Mouse (Mus musculus) intestine, embryonic 14.5 days (tissue): ENCODE results near the gene Fitm1. TPM values are rescaled to one million over a fixed set of nuclear protein-coding genes. Genes with fewer than 3 reads are reported as not detected.
A peak's percentile ranks its signal among the peaks of the same experiment; 100 is the strongest.

Source experiments
- ATAC-seq: fragments of 200-750 bp; cut with Nextera tagmentation; replicated peaks from 2 replicates; pipeline ENCODE4 v1.8.0; 2017; ENCODE audit warnings: low read depth, moderate number of reproducible peaks, moderate TSS enrichment, moderate library complexity; ENCODE audit not compliant: low FRiP score, low TSS enrichment
- DNase-seq: peaks from one replicate; pipeline ENCODE4 v3.0.0-alpha.2; 2018; ENCODE audit warnings: low spot score
- H3K27ac ChIP-seq: fragments of 300-500 bp; sonication (generic); 2 replicates; pipeline ENCODE4 v1.5.1; 2014; ENCODE audit warnings: low read depth, mild to moderate bottlenecking, control low read depth
- H3K27me3 ChIP-seq: fragments of 300-500 bp; sonication (generic); replicated peaks from 2 replicates; pipeline ENCODE4 v1.6.1; 2014; ENCODE audit warnings: low read length, control low read depth; ENCODE audit not compliant: control insufficient read depth, insufficient read depth
- H3K36me3 ChIP-seq: fragments of 300-500 bp; sonication (generic); 2 replicates; pipeline ENCODE4 v1.6.1; 2014; ENCODE audit warnings: low read length, control low read depth; ENCODE audit not compliant: control insufficient read depth, insufficient read depth
- H3K4me1 ChIP-seq: fragments of 300-500 bp; sonication (generic); replicated peaks from 2 replicates; pipeline ENCODE4 v1.6.1; 2014; ENCODE audit warnings: low read length, control low read depth, mixed read lengths; ENCODE audit not compliant: control insufficient read depth, insufficient read depth
- H3K4me2 ChIP-seq: fragments of 300-500 bp; sonication (generic); 2 replicates; pipeline ENCODE4 v1.6.1; 2014; ENCODE audit warnings: low read length
- H3K4me3 ChIP-seq: fragments of 300-500 bp; sonication (generic); 2 replicates; pipeline ENCODE4 v1.5.1; 2014; ENCODE audit warnings: low read depth, low read length, control low read depth, mixed read lengths
- H3K9ac ChIP-seq: fragments of 300-500 bp; sonication (generic); 2 replicates; pipeline ENCODE4 v1.6.1; 2014; ENCODE audit warnings: mild to moderate bottlenecking, low read length
- H3K9me3 ChIP-seq: fragments of 300-500 bp; sonication (generic); 2 replicates; pipeline ENCODE4 v1.6.1; 2016; ENCODE audit warnings: low read length, control low read depth; ENCODE audit not compliant: control insufficient read depth
- WGBS: fragments of 180-500 bp; shearing (Covaris S2); extraction: QIAGEN DNeasy Blood & Tissue Kit; methylation state at CpG from one replicate; pipeline ENCODE4 v1.1.7; 2014; 5-methylcytosine and 5-hydroxymethylcytosine counted together
- polyA plus RNA-seq: library from polyadenylated mRNA; unstranded; fragments of >200 nt; fragmentation: Nextera tagmentation; extraction: Ambion mirVana; gene quantifications from 2 replicates; pipeline ENCODE4 v1.2.1, GENCODE M21; 2014

Gene Fitm1
- polyA plus RNA-seq, 1 experiment from 2014 or later, result 0.43 TPM

DNA sequence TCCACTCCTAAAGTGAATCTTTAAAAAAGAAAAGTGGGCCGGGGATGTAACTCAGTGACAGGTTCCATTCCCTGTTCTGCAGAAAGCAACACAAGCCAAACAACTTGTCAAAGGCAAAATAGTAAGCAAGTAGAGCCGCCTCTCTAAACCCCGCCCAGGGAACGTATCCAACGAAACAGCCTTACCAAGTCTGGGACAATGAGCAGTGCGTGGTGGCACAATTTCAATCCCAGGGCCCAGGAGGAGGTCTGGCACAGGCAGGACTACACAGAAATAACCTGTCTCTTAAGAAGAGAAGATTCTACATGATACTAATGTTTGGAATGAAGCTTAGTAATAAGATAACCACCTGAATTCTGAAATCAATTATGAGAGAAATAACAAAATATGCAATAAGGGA is 25.2 kb upstream of the Fitm1 start:
- peaks cover 52% of the 10 kb centered on the region for H3K36me3 ChIP-seq

DNA sequence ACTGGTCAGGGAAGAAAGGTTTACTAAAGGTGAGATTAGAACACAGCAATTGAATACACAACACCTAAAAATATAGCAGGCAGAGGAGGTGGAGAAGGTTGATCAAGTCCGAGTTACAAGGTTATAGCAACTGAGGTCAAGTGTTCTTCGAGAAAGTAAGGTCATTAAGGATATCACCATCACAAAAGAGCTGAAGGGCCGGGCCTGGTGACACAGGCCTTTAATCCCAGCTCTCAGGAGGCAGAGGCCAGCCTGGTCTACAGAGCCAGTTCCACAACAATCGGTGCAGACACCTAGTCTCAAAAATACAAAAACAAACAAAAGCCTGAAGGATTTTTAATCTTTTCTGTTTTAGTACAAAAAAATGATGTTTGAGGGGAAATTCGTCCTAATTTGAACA is 24.1 kb upstream of the Fitm1 start:
- H3K9me3 ChIP-seq, result no peaks in the 10 kb centered on the region
- no peak overlapping the region for H3K27ac ChIP-seq
- ATAC-seq (no peak), DNase-seq (no peak)
- H3K36me3 ChIP-seq, result peaks cover 41% of the 10 kb centered on the region
- no peak overlapping the region for H3K4me2 ChIP-seq
- 65% methylated on average over 5 of the region's 5 CpGs for WGBS
- H3K4me3 ChIP-seq, result no peak overlapping the region
- H3K9ac ChIP-seq, result no peak overlapping the region
- no peaks in the 10 kb centered on the region for H3K27me3 ChIP-seq
- no peaks in the 10 kb centered on the region for H3K4me1 ChIP-seq

More for the DNA sequence above, 25.2 kb upstream of the Fitm1 start:
- Histone ChIP-seq H3K4me3 (no peak overlapping the region), H3K27ac (no peak overlapping the region), H3K9ac (no peak overlapping the region), H3K4me1 (no peaks in the 10 kb centered on the region), H3K27me3 (no peaks in the 10 kb centered on the region), H3K4me2 (no peak overlapping the region), H3K9me3 (no peaks in the 10 kb centered on the region)
- 87% methylated on average over 6 of the region's 6 CpGs for WGBS
- no peak for DNase-seq
- ATAC-seq, result no peak

DNA sequence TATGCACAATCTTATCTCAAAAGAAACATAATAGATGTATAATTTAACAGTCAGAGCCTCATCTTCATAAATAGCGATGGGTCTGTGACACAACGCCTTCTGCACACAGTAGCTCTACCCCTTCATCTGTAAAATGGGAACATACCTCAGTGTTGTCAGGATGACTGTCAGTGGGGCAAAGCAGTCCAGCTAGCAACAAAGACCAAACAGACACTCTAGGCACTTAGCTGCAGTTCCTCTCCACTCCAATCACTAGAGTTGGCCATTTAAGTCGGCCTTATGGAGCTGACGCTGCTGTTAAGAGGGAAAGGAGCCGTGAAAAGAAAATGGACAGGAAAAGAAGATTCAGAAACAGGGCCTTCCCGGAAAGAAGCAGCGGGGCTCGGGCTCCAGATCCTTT is 23.6 kb upstream of the Fitm1 start:
- Histone ChIP-seq H3K9ac (no peak overlapping the region), H3K36me3 (peaks cover 36% of the 10 kb centered on the region), H3K27me3 (no peaks in the 10 kb centered on the region), H3K4me3 (no peak overlapping the region), H3K4me1 (no peaks in the 10 kb centered on the region), H3K27ac (no peak overlapping the region), H3K4me2 (no peak overlapping the region), H3K9me3 (no peaks in the 10 kb centered on the region)
- WGBS, result 90% methylated on average over 8 of the region's 8 CpGs
- DNase-seq, result no peak
- ATAC-seq, result no peak

DNA sequence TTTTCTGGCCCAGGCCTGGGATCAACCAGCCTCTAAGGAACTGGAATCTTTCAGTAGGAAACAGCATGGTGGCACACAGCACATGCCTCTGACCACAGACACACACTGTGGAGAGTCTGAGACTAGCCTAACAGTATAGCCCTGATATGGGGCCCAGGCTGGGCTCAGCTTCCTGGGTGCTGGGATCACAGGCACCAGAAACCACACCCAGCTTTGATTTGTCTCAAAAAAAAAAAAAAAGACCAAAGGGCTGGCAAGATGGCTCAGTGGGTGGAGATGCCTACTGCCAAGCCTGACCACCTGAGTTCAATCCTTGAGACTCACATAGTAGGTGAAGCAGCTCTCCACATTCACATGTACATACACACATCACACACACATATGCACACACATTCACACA is 20.8 kb upstream of the Fitm1 start:
- Histone ChIP-seq H3K9ac (no peak overlapping the region), H3K4me2 (no peak overlapping the region), H3K36me3 (peaks cover 8% of the 10 kb centered on the region), H3K27ac (no peak overlapping the region), H3K27me3 (no peaks in the 10 kb centered on the region), H3K9me3 (no peaks in the 10 kb centered on the region), H3K4me1 (0 out of 2 replicates have a peak, but pooled peaks cover 10% of the 10 kb centered on the region), H3K4me3 (no peak overlapping the region)
- no peak for ATAC-seq
- DNase-seq, result no peak

DNA sequence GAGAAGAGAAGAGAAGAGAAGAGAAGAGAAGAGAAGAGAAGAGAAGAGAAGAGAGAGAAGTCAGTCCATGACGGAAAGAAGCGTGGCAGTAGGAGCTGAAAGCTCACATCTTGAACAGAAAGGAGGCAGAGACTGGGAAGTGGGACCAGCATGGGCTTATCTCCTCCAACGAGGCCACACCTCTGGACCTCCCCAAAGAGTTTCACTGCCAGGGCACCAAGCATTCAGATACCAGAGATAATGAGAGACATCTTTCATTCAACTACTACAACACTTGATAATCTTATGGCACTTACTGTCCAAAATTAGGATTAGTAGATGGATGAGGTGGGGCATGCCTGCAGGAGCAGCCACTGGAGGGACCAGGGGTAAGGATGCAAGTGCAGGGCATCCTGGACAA is 19.6 kb upstream of the Fitm1 start:
- Histone ChIP-seq H3K9me3 (no peaks in the 10 kb centered on the region), H3K27me3 (no peaks in the 10 kb centered on the region), H3K36me3 (no peaks in the 10 kb centered on the region), H3K4me2 (no peak overlapping the region), H3K4me1 (0 out of 2 replicates have a peak, but pooled peaks cover 10% of the 10 kb centered on the region), H3K4me3 (no peak overlapping the region), H3K27ac (no peak overlapping the region), H3K9ac (no peak overlapping the region)
- no peak for DNase-seq
- no peak for ATAC-seq
- 79% methylated on average over 3 of the region's 3 CpGs for WGBS

DNA sequence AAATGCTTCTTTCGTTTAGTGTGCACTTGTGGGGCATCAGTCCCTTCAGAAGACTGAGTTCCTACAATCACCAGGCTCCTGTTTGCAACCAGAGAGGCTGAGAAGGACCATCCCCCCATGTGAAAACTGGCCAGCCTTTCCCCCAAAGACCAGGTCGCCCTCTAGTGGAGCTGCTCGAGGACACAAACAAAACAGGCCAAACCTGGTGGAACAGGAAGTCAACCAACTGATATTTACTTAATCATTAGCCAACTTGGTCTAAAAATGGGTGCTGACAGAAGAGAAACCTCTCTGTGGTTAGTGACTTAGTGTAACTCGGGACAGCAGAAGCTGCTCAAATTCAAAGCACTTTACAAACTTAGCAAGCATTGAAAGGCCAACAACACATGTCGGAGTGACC is 18.4 kb upstream of the Fitm1 start:
- peaks cover 20% of the 10 kb centered on the region for H3K4me1 ChIP-seq
- no peak overlapping the region for H3K9ac ChIP-seq
- 28% methylated on average over 5 of the region's 5 CpGs for WGBS
- 0 out of 2 replicates have a peak overlapping the region, but pooled peaks have one; percentile 43 for H3K27ac ChIP-seq
- H3K27me3 ChIP-seq, result no peaks in the 10 kb centered on the region
- H3K4me2 ChIP-seq, result no peak overlapping the region
- H3K4me3 ChIP-seq, result no peak overlapping the region
- no peak for ATAC-seq
- DNase-seq, result peak; percentile 84
- H3K9me3 ChIP-seq, result no peaks in the 10 kb centered on the region
- H3K36me3 ChIP-seq, result no peaks in the 10 kb centered on the region

DNA sequence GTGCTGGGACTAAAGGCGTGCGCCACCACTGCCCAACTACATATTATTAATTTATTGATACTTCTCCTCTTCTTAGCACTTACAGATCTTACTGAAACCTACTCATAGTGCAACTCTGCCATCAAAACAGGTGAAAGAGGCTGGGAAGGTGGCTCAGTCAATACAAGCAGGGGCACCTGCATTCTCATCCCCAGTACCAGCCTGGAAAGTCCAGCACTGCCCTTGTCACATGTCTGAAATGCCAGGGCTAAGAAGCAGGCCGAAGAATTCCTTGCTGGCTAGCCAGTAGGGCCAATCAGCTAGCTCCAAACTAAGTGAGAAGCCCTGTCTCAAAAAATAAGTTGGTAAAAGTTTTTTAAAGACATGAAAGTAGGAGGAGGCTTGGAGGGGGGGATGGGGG is 17.8 kb upstream of the Fitm1 start:
- H3K27ac ChIP-seq, result no peak overlapping the region
- H3K36me3 ChIP-seq, result no peaks in the 10 kb centered on the region
- H3K9ac ChIP-seq, result no peak overlapping the region
- no peaks in the 10 kb centered on the region for H3K27me3 ChIP-seq
- no peak overlapping the region for H3K4me3 ChIP-seq
- H3K4me1 ChIP-seq, result peaks cover 20% of the 10 kb centered on the region
- no peak for DNase-seq
- no peak for ATAC-seq
- WGBS, result 86% methylated on average over 3 of the region's 3 CpGs
- no peak overlapping the region for H3K4me2 ChIP-seq
- no peaks in the 10 kb centered on the region for H3K9me3 ChIP-seq

DNA sequence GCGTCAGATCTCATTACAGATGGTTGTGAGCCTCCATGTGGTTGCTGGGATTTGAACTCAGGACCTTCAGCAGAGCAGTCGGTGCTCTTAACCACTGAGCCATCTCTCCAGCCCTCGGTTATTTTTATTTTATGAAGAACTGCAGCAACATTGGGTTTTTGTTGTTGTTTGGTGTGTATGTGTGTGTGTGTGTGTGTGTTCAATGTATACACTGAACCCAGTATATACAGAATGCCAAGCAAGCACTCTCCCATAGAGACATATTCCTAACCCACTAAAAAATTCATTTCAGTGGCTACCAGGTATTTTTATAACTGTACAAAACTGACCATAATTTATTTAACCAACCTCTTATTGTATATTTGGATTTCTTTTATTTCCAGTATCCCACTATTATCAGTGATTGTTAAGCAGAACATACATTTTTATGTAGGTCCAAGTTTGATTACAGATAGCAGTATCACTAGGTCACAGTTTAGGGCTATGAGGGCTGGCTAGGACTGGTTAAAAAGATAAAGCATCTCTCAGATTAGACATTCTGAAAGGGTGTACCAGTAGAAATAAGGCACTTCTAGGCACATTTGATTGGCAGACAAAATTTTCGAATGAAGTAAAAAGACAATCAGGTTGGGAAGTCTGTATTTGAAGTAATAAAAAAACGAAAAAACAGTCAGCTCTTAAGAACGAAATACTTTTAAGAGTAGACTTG is 16.5 kb upstream of the Fitm1 start:
- Histone ChIP-seq H3K27ac (peak overlapping the region; percentile 92; the same call in 1 of the 2 replicates), H3K4me1 (peaks cover 20% of the 10 kb centered on the region), H3K4me2 (peak overlapping the region; percentile 83), H3K9me3 (no peaks in the 10 kb centered on the region), H3K9ac (peak overlapping the region; percentile 58), H3K27me3 (no peaks in the 10 kb centered on the region), H3K4me3 (peak overlapping the region; percentile 60), H3K36me3 (peaks cover 13% of the 10 kb centered on the region)
- DNase-seq, result no peak
- WGBS, result 54% methylated on average over 6 of the region's 6 CpGs
- ATAC-seq, result no peak

DNA sequence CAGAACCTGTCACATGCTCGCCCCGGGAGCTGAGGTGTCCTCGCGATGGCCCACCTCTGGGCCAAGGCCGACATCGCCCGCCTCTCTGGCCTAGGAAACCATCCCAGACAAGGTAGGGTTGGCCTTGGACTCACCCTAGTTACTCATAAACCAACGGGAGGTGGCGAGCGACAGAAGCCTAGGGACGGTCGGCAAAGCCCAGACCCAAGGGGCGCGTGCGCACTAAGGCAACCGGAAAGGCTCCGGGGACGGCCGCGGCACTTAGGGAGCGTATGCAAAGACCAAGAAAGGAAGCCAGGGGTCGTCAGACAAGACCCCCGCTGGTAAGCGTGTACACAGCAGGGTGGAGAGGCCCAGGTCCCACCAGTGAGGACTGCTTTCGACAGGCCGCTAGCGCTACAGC is 15.6 kb upstream of the Fitm1 start, which contains the start of gene Dcaf11:
Gene Dcaf11 (plus strand): TSS at position 208 of the 403 bp plus-strand sequence.
- H3K4me3 ChIP-seq, result peak within 1 kb of the TSS; percentile 60
- peaks cover 22% of the 10 kb centered on the region for H3K36me3 ChIP-seq
- peaks cover 20% of the 10 kb centered on the region for H3K4me1 ChIP-seq
- ATAC-seq, result peak; percentile 84
- peak within 1 kb of the TSS; percentile 92 for H3K27ac ChIP-seq
- H3K9me3 ChIP-seq, result no peaks in the 10 kb centered on the region
- H3K4me2 ChIP-seq, result peak within 1 kb of the TSS; percentile 83
- under 1% methylated on average over 27 of the region's 27 CpGs for WGBS
- no peaks in the 10 kb centered on the region for H3K27me3 ChIP-seq
- DNase-seq, result no peak
- H3K9ac ChIP-seq, result peak within 1 kb of the TSS; percentile 58
